Mouse (Mus musculus) CD4-positive helper T cell, adult 2 months (primary cell): ENCODE measurements at regions not wholly inside any gene's neighbourhood (a gene's known extent, or its start where the extent isn't known, plus 50 kb on each side); places are given as distances from the start of the nearest gene placed in this dataset.
A peak's percentile ranks its signal among the peaks of the same experiment; 100 is the strongest.

Experiments
- DNase-seq: peaks from one replicate; pipeline ENCODE4 v3.0.0-alpha.2; 2012; ENCODE audit warnings: low read depth, missing footprints, low spot score

- no peak for DNase-seq
Observed at GRCm38 (mm10) chr7:137748936-137749335, 311.5 kb downstream of the Glrx3 start.

- DNase-seq, result no peak
Observed at GRCm38 (mm10) chr7:137750741-137751140, 313.3 kb downstream of the Glrx3 start.

- no peak for DNase-seq
Observed at GRCm38 (mm10) chr7:137751151-137751859, 313.9 kb downstream of the Glrx3 start.

- DNase-seq, result no peak
Observed at GRCm38 (mm10) chr7:137765961-137766360, 328.5 kb downstream of the Glrx3 start.

GRCm38 (mm10) chr7:137766721-137767120 is 329.3 kb downstream of the Glrx3 start:
- no peak for DNase-seq

GRCm38 (mm10) chr7:137773051-137773964 is 335.9 kb downstream of the Glrx3 start:
- DNase-seq, result no peak

GRCm38 (mm10) chr7:137773965-137774310 is 336.5 kb downstream of the Glrx3 start:
- DNase-seq, result no peak

- DNase-seq, result no peak
Observed at GRCm38 (mm10) chr7:137783954-137784353, 346.5 kb downstream of the Glrx3 start.

GRCm38 (mm10) chr7:137805361-137805760 is 367.9 kb downstream of the Glrx3 start:
- no peak for DNase-seq

GRCm38 (mm10) chr7:137812839-137813238 is 375.4 kb downstream of the Glrx3 start:
- DNase-seq, result no peak

- no peak for DNase-seq
Observed at GRCm38 (mm10) chr7:137840520-137840919, 403.1 kb downstream of the Glrx3 start.

- no peak for DNase-seq
Observed at GRCm38 (mm10) chr7:137841044-137841443, 403.6 kb downstream of the Glrx3 start.

GRCm38 (mm10) chr7:137841456-137842100 is 404.2 kb downstream of the Glrx3 start:
- no peak for DNase-seq

- peak; percentile 8 for DNase-seq
Observed at GRCm38 (mm10) chr7:137847856-137848255, 410.4 kb downstream of the Glrx3 start.

GRCm38 (mm10) chr7:137851061-137851460 is 413.6 kb downstream of the Glrx3 start:
- DNase-seq, result no peak

GRCm38 (mm10) chr7:137859681-137860080 is 422.3 kb downstream of the Glrx3 start:
- no peak for DNase-seq

GRCm38 (mm10) chr7:137860520-137860919 is 423.1 kb downstream of the Glrx3 start:
- no peak for DNase-seq

- DNase-seq, result no peak
Observed at GRCm38 (mm10) chr7:137864912-137865311, 427.5 kb downstream of the Glrx3 start.

GRCm38 (mm10) chr7:137865457-137865856 is 428.0 kb downstream of the Glrx3 start:
- no peak for DNase-seq

GRCm38 (mm10) chr7:137866880-137867279 is 429.5 kb downstream of the Glrx3 start:
- DNase-seq, result no peak

- DNase-seq, result no peak
Observed at GRCm38 (mm10) chr7:137868501-137868900, 431.1 kb downstream of the Glrx3 start.

- no peak for DNase-seq
Observed at GRCm38 (mm10) chr7:137875306-137875705, 437.9 kb downstream of the Glrx3 start.
